Comparison of ENCODE assay signal across 28 mouse cellular contexts in genomic region chr8:96042335-96042734, GRCm38 (mm10).
DNase-seq lines count a peak whose midpoint lies in the region; ATAC-seq lines count a peak whose summit lies in the region.
"Had no signal": no experiment of that assay in that cellular context is flagged by ENCODE, and none has a peak within 500 bp of the region (broad histone marks: within the 10 kb centered on the region; RNA-seq: fewer than 3 reads in every experiment).

No protein-coding gene starts in this region.

- no peaks in the 10 kb centered on the region for H3K27me3 ChIP-seq in kidney, embryonic 16.5 days (ENCODE audit: insufficient read depth, low read length)
- H3K27me3 ChIP-seq in midbrain, embryonic 11.5 days (ENCODE audit: control insufficient read depth, insufficient read depth, low read length), result no peaks in the 10 kb centered on the region
- no peaks in the 10 kb centered on the region for H3K27me3 ChIP-seq in midbrain, embryonic 10.5 days (ENCODE audit: low read depth, poor library complexity, severe bottlenecking)
- H3K27me3 ChIP-seq: embryonic facial prominence, embryonic 13.5 days; forebrain, embryonic 13.5 days; heart, embryonic 13.5 days had no signal

- H3K4me1 ChIP-seq in kidney, embryonic 16.5 days (ENCODE audit: insufficient read depth, low read length), result peaks cover 22% of the 10 kb centered on the region
- H3K4me1 ChIP-seq in midbrain, embryonic 11.5 days (ENCODE audit: control insufficient read depth, insufficient read depth, low read length), result 0 out of 2 replicates have a peak, but pooled peaks cover under 1% of the 10 kb centered on the region
- no peaks in the 10 kb centered on the region for H3K4me1 ChIP-seq in midbrain, embryonic 10.5 days
- H3K4me1 ChIP-seq: embryonic facial prominence, embryonic 10.5 days; forebrain, embryonic 13.5 days; heart, embryonic 10.5 days; heart, embryonic 13.5 days had no signal

- no peak overlapping the region for H3K4me3 ChIP-seq in kidney, embryonic 16.5 days (ENCODE audit: low read length)
- H3K4me3 ChIP-seq in midbrain, embryonic 11.5 days (ENCODE audit: low read depth, low read length), result no peak overlapping the region
- no peak overlapping the region for H3K4me3 ChIP-seq in midbrain, embryonic 10.5 days
- H3K4me3 ChIP-seq: embryonic facial prominence, embryonic 10.5 days; embryonic facial prominence, embryonic 13.5 days; forebrain, embryonic 10.5 days; forebrain, embryonic 13.5 days; heart, adult 2 months; heart, embryonic 10.5 days; heart, embryonic 13.5 days had no signal

- H3K9me3 ChIP-seq in kidney, embryonic 16.5 days (ENCODE audit: low read length), result no peaks in the 10 kb centered on the region
- no peaks in the 10 kb centered on the region for H3K9me3 ChIP-seq in midbrain, embryonic 11.5 days (ENCODE audit: control insufficient read depth, low read length)
- H3K9me3 ChIP-seq in midbrain, embryonic 10.5 days (replicated peaks), result no peaks in the 10 kb centered on the region
- H3K9me3 ChIP-seq: embryonic facial prominence, embryonic 10.5 days; embryonic facial prominence, embryonic 13.5 days; forebrain, embryonic 10.5 days; forebrain, embryonic 13.5 days; heart, embryonic 10.5 days; heart, embryonic 13.5 days had no signal

- peak; percentile 46; the same call in 1 of the 2 replicates for ATAC-seq in kidney, embryonic 16.5 days (ENCODE audit: low FRiP score, low TSS enrichment)
- ATAC-seq in midbrain, embryonic 11.5 days (ENCODE audit: low FRiP score), result no peak
- ATAC-seq: activated CD4-positive, CD25-positive, alpha-beta regulatory T cell, adult 4 months; forebrain, embryonic 13.5 days; forebrain, embryonic 16.5 days; hindbrain, postnatal 0 days had no signal

- DNase-seq in embryo, embryonic 11 days, result peak; percentile 19
- DNase-seq in embryo, embryonic 10 days (ENCODE audit: low spot score), result no peak
- DNase-seq in kidney, adult 11 months, result no peak
- peak; percentile 44 for DNase-seq in midbrain, embryonic 11.5 days (ENCODE audit: low spot score, missing footprints)
- no peak for DNase-seq in midbrain, embryonic 10.5 days (ENCODE audit: low spot score)
- peak; percentile 41 for DNase-seq in mesoderm, embryonic 11.5 days (ENCODE audit: low read depth, low spot score)
- DNase-seq in urinary bladder, postnatal 10 days (ENCODE audit: low spot score), result no peak
- DNase-seq: adrenal gland, adult 8-10 months; adrenal gland, postnatal 25 days; cerebellum, adult 18-20 months; cerebellum, adult 9-10 months; cerebellum, postnatal 14 days; gastrocnemius, postnatal 10 days; gastrocnemius, postnatal 36 days; heart, adult 2 months; heart, postnatal 14 days; heart, postnatal 4 days had no signal

- H3K27ac ChIP-seq in kidney, embryonic 16.5 days (ENCODE audit: low read length), result no peak overlapping the region
- no peak overlapping the region for H3K27ac ChIP-seq in midbrain, embryonic 11.5 days (ENCODE audit: low read depth, low read length)
- no peak overlapping the region for H3K27ac ChIP-seq in midbrain, embryonic 10.5 days (replicated peaks)
- H3K27ac ChIP-seq: embryonic facial prominence, embryonic 10.5 days; embryonic facial prominence, embryonic 13.5 days; forebrain, embryonic 10.5 days; forebrain, embryonic 13.5 days; heart, adult 2 months; heart, embryonic 10.5 days; heart, embryonic 13.5 days; hindbrain, embryonic 14.5 days; hindbrain, postnatal 0 days had no signal

- no peak overlapping the region for H3K4me2 ChIP-seq in kidney, embryonic 16.5 days (replicated peaks; ENCODE audit: low read depth, low read length)
- no peak overlapping the region for H3K4me2 ChIP-seq in midbrain, embryonic 11.5 days
- H3K4me2 ChIP-seq: embryonic facial prominence, embryonic 13.5 days; forebrain, embryonic 13.5 days; heart, embryonic 13.5 days; hindbrain, embryonic 14.5 days had no signal

- 11% methylated on average over 5 of the region's 5 CpGs for WGBS in kidney, embryonic 16.5 days
- WGBS in midbrain, embryonic 11.5 days, result 62% methylated on average over 5 of the region's 5 CpGs
- 63% methylated on average over 5 of the region's 5 CpGs for WGBS in midbrain, embryonic 10.5 days

- H3K36me3 ChIP-seq in kidney, embryonic 16.5 days (ENCODE audit: insufficient read depth, low read length), result no peaks in the 10 kb centered on the region
- H3K36me3 ChIP-seq in midbrain, embryonic 11.5 days (ENCODE audit: control insufficient read depth, insufficient read depth, low read length), result no peaks in the 10 kb centered on the region
- H3K36me3 ChIP-seq in midbrain, embryonic 10.5 days, result no peaks in the 10 kb centered on the region
- H3K36me3 ChIP-seq: embryonic facial prominence, embryonic 10.5 days; embryonic facial prominence, embryonic 13.5 days; forebrain, embryonic 10.5 days; heart, embryonic 10.5 days; heart, embryonic 13.5 days had no signal

- H3K9ac ChIP-seq in kidney, embryonic 16.5 days (replicated peaks; ENCODE audit: low read length), result no peak overlapping the region
- H3K9ac ChIP-seq in midbrain, embryonic 11.5 days (ENCODE audit: low read length), result no peak overlapping the region
- H3K9ac ChIP-seq: embryonic facial prominence, embryonic 13.5 days; forebrain, embryonic 13.5 days; heart, embryonic 13.5 days; hindbrain, embryonic 14.5 days had no signal

Comparison
In these comparisons a context has a peak if more than half of its experiments do, and no peak if none do; other contexts are left out.
1. DNase-seq: peak in embryo, embryonic 11 days (single experiment), midbrain, embryonic 11.5 days (single experiment) and mesoderm, embryonic 11.5 days (single experiment); none in embryo, embryonic 10 days (single experiment), kidney, adult 11 months (single experiment), midbrain, embryonic 10.5 days (single experiment) and urinary bladder, postnatal 10 days (single experiment).